Mouse (Mus musculus) cortical plate, adult 2 months (tissue): ENCODE measurements around the gene Dlk1. TPM values are rescaled to one million over a fixed set of nuclear protein-coding genes. Genes with fewer than 3 reads are reported as not detected.

Source experiments
- H3K27ac ChIP-seq: fragments of 200-500 bp; 2 replicates; pipeline ENCODE4 v1.5.1; 2012; ENCODE audit warnings: low read length, control low read depth, inconsistent platforms; ENCODE audit not compliant: insufficient read depth
- H3K4me1 ChIP-seq: fragments of 200-500 bp; 2 replicates; pipeline ENCODE4 v1.6.1; 2011; ENCODE audit warnings: low read length; ENCODE audit not compliant: control insufficient read depth, insufficient read depth
- H3K4me3 ChIP-seq: fragments of 200-500 bp; 2 replicates; pipeline ENCODE4 v1.5.1; 2011; ENCODE audit warnings: mild to moderate bottlenecking, low read length, control low read depth; ENCODE audit not compliant: insufficient read depth
- CTCF ChIP-seq: fragments of 200-500 bp; IDR thresholded peaks from 2 replicates; pipeline ENCODE4 v1.5.1; 2011; ENCODE audit warnings: mild to moderate bottlenecking, control low read depth, low read length; ENCODE audit not compliant: insufficient read depth; ENCODE audit errors: extremely low read depth
- POLR2A ChIP-seq: fragments of 200-500 bp; IDR thresholded peaks from 2 replicates; pipeline ENCODE4 v1.6.1; 2011; ENCODE audit warnings: mild to moderate bottlenecking, low read length, control low read depth; ENCODE audit not compliant: insufficient read depth; ENCODE audit errors: extremely low read depth
- polyA plus RNA-seq: library from polyadenylated mRNA; depleted of rRNA; stranded (reverse); fragments of >200 nt; gene quantifications from 2 replicates; pipeline ENCODE4 v1.2.3, GENCODE M21; 2012; rRNA removed

The Dlk1 gene
- 1.2 and 1.5 TPM in 2 replicates for polyA plus RNA-seq

GRCm38 (mm10) chr12:109452592-109452991, at the start of gene Dlk1:
Gene Dlk1, plus strand, starts transcription at chr12:109452823.
- TF ChIP-seq CTCF: no peak
- no peak for TF ChIP-seq POLR2A
- Histone ChIP-seq H3K27ac (no peak within 1 kb of the TSS), H3K4me1 (no peaks in the 10 kb centered on the region), H3K4me3 (no peak within 1 kb of the TSS)

DNA sequence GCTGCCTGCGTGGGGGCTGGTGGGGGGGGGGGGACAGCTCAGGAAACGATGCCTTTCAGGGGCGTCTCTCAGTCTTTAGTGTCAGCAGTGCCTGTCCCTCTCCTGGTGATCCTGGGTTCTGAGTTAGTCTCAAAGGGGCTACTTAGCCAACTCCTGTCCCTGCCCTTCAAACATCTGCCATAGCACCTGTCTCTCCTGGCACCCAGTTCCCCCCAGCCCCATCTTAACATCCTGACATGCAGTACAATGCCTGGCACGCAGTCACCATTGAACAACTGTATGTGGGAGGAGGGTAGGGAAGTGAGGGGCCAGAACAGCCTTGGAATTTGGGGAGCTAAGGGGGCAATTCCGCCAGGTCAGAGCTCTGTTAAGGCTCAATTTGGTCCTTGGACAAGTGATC, 49.7 kb upstream of the Dlk1 start:
- TF ChIP-seq POLR2A (no peak), CTCF (no peak)
- Histone ChIP-seq H3K27ac (no peak overlapping the region), H3K4me3 (no peak overlapping the region), H3K4me1 (no peaks in the 10 kb centered on the region)

DNA sequence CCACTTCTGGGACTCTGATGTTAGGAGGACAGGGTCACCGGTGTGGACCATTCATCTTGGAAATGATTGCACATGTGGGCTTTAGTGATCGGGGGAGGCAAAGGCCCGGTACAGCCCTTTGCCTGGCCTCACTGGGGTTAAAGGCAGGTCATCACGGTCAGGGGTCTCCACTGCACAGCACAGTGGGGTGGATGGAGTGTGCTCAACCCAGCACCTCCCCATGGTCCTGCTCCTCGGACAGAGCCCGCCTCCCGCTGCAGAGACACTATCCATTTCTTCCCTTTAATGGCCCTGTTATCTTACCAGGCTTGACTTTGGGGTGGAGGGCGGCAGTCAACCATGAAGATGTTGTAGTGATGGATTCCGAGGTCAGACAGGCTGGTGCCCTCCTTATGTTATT, 48.9 kb upstream of the Dlk1 start:
- TF ChIP-seq CTCF (no peak), POLR2A (no peak)
- H3K4me1 ChIP-seq: no peaks in the 10 kb centered on the region
- H3K27ac ChIP-seq: no peak overlapping the region
- no peak overlapping the region for H3K4me3 ChIP-seq

DNA sequence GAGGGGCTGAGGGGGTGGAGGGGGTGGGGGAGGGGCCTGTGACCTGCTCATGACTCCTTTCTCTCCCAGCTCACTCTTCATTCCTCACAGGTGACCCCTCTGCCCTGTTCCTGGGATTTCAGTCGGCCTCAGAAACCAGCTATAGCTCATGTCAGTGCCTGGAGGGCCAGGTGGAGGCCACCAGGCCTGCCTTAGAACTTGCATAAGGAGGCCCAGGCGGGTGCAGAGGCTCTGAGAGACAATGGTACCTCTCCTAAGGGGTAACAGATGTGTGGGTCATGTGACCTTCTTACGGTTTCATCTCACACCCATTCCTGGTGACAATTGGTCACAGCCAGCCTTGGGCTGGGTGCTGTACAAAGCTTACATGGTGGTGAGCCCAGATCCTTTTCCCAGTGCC, 46.6 kb upstream of the Dlk1 start:
- TF ChIP-seq CTCF (no peak), POLR2A (no peak)
- Histone ChIP-seq H3K4me1 (no peaks in the 10 kb centered on the region), H3K27ac (no peak overlapping the region), H3K4me3 (no peak overlapping the region)

- H3K27ac ChIP-seq: no peak overlapping the region
Measured at GRCm38 (mm10) chr12:109410723-109411122, 41.9 kb upstream of the Dlk1 start.

GRCm38 (mm10) chr12:109411172-109412070, 41.2 kb upstream of the Dlk1 start:
- Histone ChIP-seq H3K4me3 (no peak overlapping the region), H3K27ac (no peak overlapping the region), H3K4me1 (no peaks in the 10 kb centered on the region)
- TF ChIP-seq CTCF (no peak), POLR2A (no peak)

More at GRCm38 (mm10) chr12:109410723-109411122, 41.9 kb upstream of the Dlk1 start:
- TF ChIP-seq CTCF: no peak
- no peak for TF ChIP-seq POLR2A
- H3K4me1 ChIP-seq: no peaks in the 10 kb centered on the region
- no peak overlapping the region for H3K4me3 ChIP-seq

GRCm38 (mm10) chr12:109412071-109412440, 40.6 kb upstream of the Dlk1 start:
- Histone ChIP-seq H3K4me3 (no peak overlapping the region), H3K4me1 (no peaks in the 10 kb centered on the region), H3K27ac (no peak overlapping the region)
- TF ChIP-seq CTCF (no peak), POLR2A (no peak)

DNA sequence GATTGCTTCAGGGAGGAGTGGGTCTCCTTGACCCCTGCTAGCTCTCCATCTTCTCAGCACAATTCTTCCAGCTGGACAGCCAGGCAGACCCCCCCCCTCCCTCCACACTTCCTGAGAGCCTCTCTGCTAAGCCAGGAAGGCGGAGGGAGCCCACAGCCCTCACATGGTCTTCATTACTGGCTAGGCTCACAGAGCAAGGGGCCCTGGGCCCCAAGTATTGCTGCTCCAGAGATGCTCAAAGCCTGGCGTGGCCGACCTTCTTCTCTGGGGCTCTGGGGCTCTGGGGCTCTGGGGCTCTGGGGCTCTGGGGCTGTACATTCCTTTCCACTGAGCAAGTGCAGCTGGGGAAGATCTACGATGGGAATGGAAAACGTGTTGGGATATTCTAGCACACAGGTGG, 39.9 kb upstream of the Dlk1 start:
- Histone ChIP-seq H3K4me3 (no peak overlapping the region), H3K27ac (no peak overlapping the region), H3K4me1 (no peaks in the 10 kb centered on the region)
- TF ChIP-seq CTCF (no peak), POLR2A (no peak)

DNA sequence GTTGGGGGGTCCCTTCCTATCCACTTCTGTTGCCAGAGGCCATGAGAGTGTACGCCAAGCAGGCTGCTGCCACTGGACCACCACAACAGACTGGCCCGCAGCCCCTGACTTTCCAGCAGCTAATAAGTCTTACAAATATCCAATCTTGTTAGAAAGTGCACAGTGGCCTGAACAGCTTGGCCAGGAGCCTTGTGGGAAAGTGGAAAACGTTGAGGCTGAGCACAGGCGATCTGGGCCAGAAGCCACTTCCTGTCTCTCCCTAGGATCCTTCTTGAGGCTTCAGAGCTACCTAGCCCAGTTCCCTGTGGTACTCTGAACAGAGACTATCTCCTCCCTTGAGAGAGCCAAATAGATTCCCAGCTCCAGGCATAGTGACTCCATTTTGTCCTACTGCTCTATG, 39.3 kb upstream of the Dlk1 start:
- no peaks in the 10 kb centered on the region for H3K4me1 ChIP-seq
- H3K27ac ChIP-seq: no peak overlapping the region
- no peak for TF ChIP-seq CTCF
- TF ChIP-seq POLR2A: no peak
- H3K4me3 ChIP-seq: no peak overlapping the region

GRCm38 (mm10) chr12:109416681-109417080, 35.9 kb upstream of the Dlk1 start:
- H3K4me1 ChIP-seq: no peaks in the 10 kb centered on the region
- no peak overlapping the region for H3K4me3 ChIP-seq
- no peak overlapping the region for H3K27ac ChIP-seq
- TF ChIP-seq POLR2A: no peak
- no peak for TF ChIP-seq CTCF
